In genomic region chr19:43887725-43888124, GRCm38 (mm10) we compare ENCODE assay signal across 24 mouse cellular contexts. TPM values are rescaled to one million over a fixed set of nuclear protein-coding genes. Genes with fewer than 3 reads are reported as not detected.
DNase-seq lines count a peak whose midpoint lies in the region; ATAC-seq lines count a peak whose summit lies in the region.
"Had no signal": no experiment of that assay in that cellular context is flagged by ENCODE, and none has a peak within 500 bp of the region (broad histone marks: within the 10 kb centered on the region; RNA-seq: fewer than 3 reads in every experiment).

No protein-coding gene starts in this region.

- H3K36me3 ChIP-seq in kidney, embryonic 16.5 days (ENCODE audit: insufficient read depth, low read length) = no peaks in the 10 kb centered on the region
- H3K36me3 ChIP-seq in lung, embryonic 16.5 days (ENCODE audit: control insufficient read depth, insufficient read depth, low read length) = no peaks in the 10 kb centered on the region
- no peaks in the 10 kb centered on the region for H3K36me3 ChIP-seq in stomach, embryonic 14.5 days (ENCODE audit: control insufficient read depth, insufficient read depth, low read length)
- no peaks in the 10 kb centered on the region for H3K36me3 ChIP-seq in midbrain, embryonic 11.5 days (ENCODE audit: control insufficient read depth, insufficient read depth, low read length)
- H3K36me3 ChIP-seq: midbrain, embryonic 10.5 days had no signal

- H3K9ac ChIP-seq in kidney, embryonic 16.5 days (replicated peaks; ENCODE audit: low read length) = no peak overlapping the region
- H3K9ac ChIP-seq in lung, embryonic 16.5 days (ENCODE audit: low read length) = no peak overlapping the region
- H3K9ac ChIP-seq in stomach, embryonic 14.5 days (replicated peaks; ENCODE audit: low read depth, low read length) = no peak overlapping the region
- no peak overlapping the region for H3K9ac ChIP-seq in midbrain, embryonic 11.5 days (ENCODE audit: low read length)

- peaks cover 43% of the 10 kb centered on the region for H3K4me1 ChIP-seq in kidney, embryonic 16.5 days (ENCODE audit: insufficient read depth, low read length)
- H3K4me1 ChIP-seq in lung, embryonic 16.5 days (replicated peaks; ENCODE audit: control insufficient read depth, insufficient read depth, low read length) = peaks cover 27% of the 10 kb centered on the region
- H3K4me1 ChIP-seq in stomach, embryonic 14.5 days (ENCODE audit: control insufficient read depth, insufficient read depth, low read length) = peaks cover 23% of the 10 kb centered on the region
- H3K4me1 ChIP-seq in midbrain, embryonic 11.5 days (ENCODE audit: control insufficient read depth, insufficient read depth, low read length) = peaks cover 7% of the 10 kb centered on the region

- H3K4me2 ChIP-seq in kidney, embryonic 16.5 days (replicated peaks; ENCODE audit: low read depth, low read length) = peak overlapping the region; percentile 43
- peak overlapping the region; percentile 14; the same call in 1 of the 2 replicates for H3K4me2 ChIP-seq in lung, embryonic 16.5 days (ENCODE audit: low read depth, low read length)
- peak overlapping the region; percentile 46 for H3K4me2 ChIP-seq in stomach, embryonic 14.5 days (replicated peaks; ENCODE audit: low read depth, low read length)
- no peak overlapping the region for H3K4me2 ChIP-seq in midbrain, embryonic 11.5 days

- no peak for ATAC-seq in kidney, embryonic 16.5 days (ENCODE audit: low FRiP score, low TSS enrichment)
- ATAC-seq in lung, embryonic 16.5 days (ENCODE audit: low read depth) = no peak
- ATAC-seq in stomach, embryonic 14.5 days (ENCODE audit: insufficient number of reproducible peaks, insufficient read depth, low FRiP score, low read depth) = no peak
- no peak for ATAC-seq in midbrain, embryonic 11.5 days (ENCODE audit: low FRiP score)
- ATAC-seq: forebrain, embryonic 14.5 days had no signal

- peak overlapping the region; percentile 33 for H3K4me3 ChIP-seq in kidney, embryonic 16.5 days (ENCODE audit: low read length)
- no peak overlapping the region for H3K4me3 ChIP-seq in lung, embryonic 16.5 days (ENCODE audit: low read length)
- H3K4me3 ChIP-seq in stomach, embryonic 14.5 days (ENCODE audit: low read depth, low read length) = peak overlapping the region; percentile 30
- H3K4me3 ChIP-seq in midbrain, embryonic 11.5 days (ENCODE audit: low read depth, low read length) = no peak overlapping the region
- H3K4me3 ChIP-seq: erythroblast, embryonic 14.5 days; left cerebral cortex, adult 2 months; midbrain, embryonic 10.5 days had no signal

- H3K27me3 ChIP-seq in kidney, embryonic 16.5 days (ENCODE audit: insufficient read depth, low read length) = no peaks in the 10 kb centered on the region
- no peaks in the 10 kb centered on the region for H3K27me3 ChIP-seq in lung, embryonic 16.5 days (ENCODE audit: control insufficient read depth, insufficient read depth, low read depth, low read length)
- no peaks in the 10 kb centered on the region for H3K27me3 ChIP-seq in stomach, embryonic 14.5 days (ENCODE audit: control insufficient read depth, insufficient read depth, low read length)
- no peaks in the 10 kb centered on the region for H3K27me3 ChIP-seq in midbrain, embryonic 11.5 days (ENCODE audit: control insufficient read depth, insufficient read depth, low read length)
- H3K27me3 ChIP-seq: CH12.LX had no signal

- 70% methylated on average over 2 of the region's 2 CpGs for WGBS in kidney, embryonic 16.5 days
- 71% methylated on average over 2 of the region's 2 CpGs for WGBS in lung, embryonic 16.5 days
- 68% methylated on average over 2 of the region's 2 CpGs for WGBS in stomach, embryonic 14.5 days
- WGBS in midbrain, embryonic 11.5 days = 69% methylated on average over 2 of the region's 2 CpGs

- H3K27ac ChIP-seq in kidney, embryonic 16.5 days (ENCODE audit: low read length) = no peak overlapping the region
- H3K27ac ChIP-seq in lung, embryonic 16.5 days (ENCODE audit: low read length) = no peak overlapping the region
- no peak overlapping the region for H3K27ac ChIP-seq in stomach, embryonic 14.5 days (ENCODE audit: low read length)
- no peak overlapping the region for H3K27ac ChIP-seq in midbrain, embryonic 11.5 days (ENCODE audit: low read depth, low read length)
- H3K27ac ChIP-seq: left cerebral cortex, adult 2 months; macrophage; midbrain, embryonic 10.5 days had no signal

- DNase-seq in kidney, postnatal 36 days = no peak
- DNase-seq in lung, postnatal 25 days (ENCODE audit: low spot score) = no peak
- DNase-seq in midbrain, embryonic 11.5 days (ENCODE audit: low spot score, missing footprints) = no peak
- no peak for DNase-seq in c-Kit-positive CD71-positive TER-119-positive erythroid progenitor cells, embryonic 14.5 days (ENCODE audit: low spot score)
- DNase-seq: adrenal gland, postnatal 36 days; cerebellum, adult 18-20 months; cerebellum, postnatal 25 days; gastrocnemius, postnatal 10 days; heart, adult 18-20 months; heart, postnatal 4 days; kidney, postnatal 25 days; left cerebral cortex, postnatal 4 days; lung, adult 18-20 months; retina, postnatal 1 day; thymus, postnatal 36 days had no signal

- no peaks in the 10 kb centered on the region for H3K9me3 ChIP-seq in kidney, embryonic 16.5 days (ENCODE audit: low read length)
- no peaks in the 10 kb centered on the region for H3K9me3 ChIP-seq in lung, embryonic 16.5 days (ENCODE audit: control insufficient read depth, low read length)
- H3K9me3 ChIP-seq in stomach, embryonic 14.5 days (ENCODE audit: control insufficient read depth, low read depth, low read length) = no peaks in the 10 kb centered on the region
- no peaks in the 10 kb centered on the region for H3K9me3 ChIP-seq in midbrain, embryonic 11.5 days (ENCODE audit: control insufficient read depth, low read length)
- H3K9me3 ChIP-seq: midbrain, embryonic 10.5 days had no signal

RNA-seq across cellular contexts. Expression of gene Dnmbp, which starts 52.3 kb away (rescaled TPM):
- polyA plus RNA-seq in kidney, embryonic 16.5 days (2015; fragmentation: Nextera tagmentation; extraction: Ambion mirVana) = 25.4 and 28.6 TPM in 2 replicates
- polyA plus RNA-seq in lung, embryonic 16.5 days (2015; fragmentation: Nextera tagmentation; extraction: Ambion mirVana) = 20.4 and 22.1 TPM in 2 replicates
- 28.0 and 30.5 TPM in 2 replicates for polyA plus RNA-seq in stomach, embryonic 14.5 days (2014; fragmentation: Nextera tagmentation; extraction: Ambion mirVana)
- polyA plus RNA-seq in midbrain, embryonic 11.5 days (2014; fragmentation: Nextera tagmentation; extraction: Ambion mirVana) = 13.5 and 14.5 TPM in 2 replicates
- polyA plus RNA-seq: erythroblast, embryonic 14.5 days had no signal

Comparison
In these comparisons a context has a peak if more than half of its experiments do, and no peak if none do; other contexts are left out.
1. H3K4me3 ChIP-seq: peak in kidney, embryonic 16.5 days (single experiment) and stomach, embryonic 14.5 days (single experiment); none in lung, embryonic 16.5 days (single experiment) and midbrain, embryonic 11.5 days (single experiment).